Mouse (Mus musculus) CH12.LX (cell line): Measurements from ENCODE around the gene Ogdh. TPM values are rescaled to one million over a fixed set of nuclear protein-coding genes. Genes with fewer than 3 reads are reported as not detected.
"Not testable (repeated sequence)": the region's sequence is repeated elsewhere in the genome, so short reads cannot be mapped to it uniquely, and the experiment has no call there.

ENCODE experiments used
- DNase-seq: peaks from one replicate; pipeline ENCODE4 v3.0.0-alpha.2; 2013; ENCODE audit errors: extremely low read depth
- H3K27ac ChIP-seq: 2 replicates; pipeline ENCODE4 v1.5.1; 2012; ENCODE audit warnings: low read depth, mild to moderate bottlenecking, control low read depth, moderate library complexity; ENCODE audit not compliant: insufficient read depth
- H3K27me3 ChIP-seq: replicated peaks from 2 replicates; pipeline ENCODE3; 2012; ENCODE audit warnings: inconsistent platforms
- H3K36me3 ChIP-seq, 2 experiments: replicated peaks in 1 of 2; 2 replicates each; pipeline versions ENCODE3 to v1.6.1; 2012; ENCODE audit warnings: inconsistent platforms in 1 of 2, low read length in 1 of 2, mild to moderate bottlenecking in 1 of 2, mixed read lengths in 1 of 2, moderate library complexity in 1 of 2; ENCODE audit not compliant: control insufficient read depth in 1 of 2, insufficient read depth in 1 of 2
- H3K4me1 ChIP-seq, 2 experiments: 2 replicates each; pipeline ENCODE4 v1.6.1; 2012; ENCODE audit warnings: inconsistent platforms in 1 of 2, moderate library complexity in 1 of 2; ENCODE audit not compliant: insufficient read depth in 2 of 2, control insufficient read depth in 1 of 2
- H3K4me2 ChIP-seq: 2 replicates; pipeline ENCODE4 v1.6.1; 2012; ENCODE audit warnings: low read depth, mild to moderate bottlenecking, control low read depth; ENCODE audit not compliant: poor library complexity, insufficient read depth, severe bottlenecking
- H3K4me3 ChIP-seq, 3 experiments: fragments of 150-350 bp in 1 of 3; sonication (generic) in 1 of 3; replicated peaks in 1 of 3; 2 replicates each; pipeline versions ENCODE3 to v1.5.1; 2011 to 2012; ENCODE audit warnings: low read depth in 2 of 3, low read length in 2 of 3, mild to moderate bottlenecking in 2 of 3, moderate library complexity in 2 of 3, control low read depth in 1 of 3, improper control_type of control experiment in 1 of 3, inconsistent platforms in 1 of 3, mixed read lengths in 1 of 3; ENCODE audit not compliant: poor library complexity in 1 of 3
- H3K79me2 ChIP-seq: replicated peaks from 2 replicates; pipeline ENCODE4 v1.6.1; 2012; ENCODE audit warnings: mild to moderate bottlenecking, moderate library complexity; ENCODE audit not compliant: control insufficient read depth, poor library complexity, insufficient read depth, severe bottlenecking; ENCODE audit errors: extremely low read depth
- H3K9ac ChIP-seq: 2 replicates; pipeline ENCODE4 v1.6.1; 2012; ENCODE audit warnings: low read depth, mild to moderate bottlenecking, control low read depth, moderate library complexity; ENCODE audit not compliant: insufficient read depth
- H3K9me3 ChIP-seq: replicated peaks from 2 replicates; pipeline ENCODE3; 2012; ENCODE audit warnings: low read length, inconsistent platforms, mixed read lengths
- BHLHE40 ChIP-seq: IDR thresholded peaks from 2 replicates; pipeline ENCODE4 v1.6.1; 2011; ENCODE audit warnings: mild to moderate bottlenecking, low read depth, low read length, improper control_type of control experiment
- CHD1 ChIP-seq: IDR thresholded peaks from 2 replicates; pipeline ENCODE4 v1.6.1; 2012; ENCODE audit warnings: low read depth, low read length, improper control_type of control experiment, inconsistent platforms
- CHD2 ChIP-seq: IDR thresholded peaks from 2 replicates; pipeline ENCODE4 v1.6.1; 2011; ENCODE audit warnings: low read length, improper control_type of control experiment
- CTCF ChIP-seq, 2 experiments: IDR thresholded peaks in 1 of 2; conservative IDR thresholded peaks in 1 of 2; 2 replicates each; pipeline ENCODE4 v1.5.1; 2011 to 2012; ENCODE audit warnings: low read depth in 2 of 2, low read length in 2 of 2, improper control_type of control experiment in 1 of 2, inconsistent platforms in 1 of 2, mild to moderate bottlenecking in 1 of 2, moderate library complexity in 1 of 2
- ELF1 ChIP-seq: IDR thresholded peaks from 2 replicates; pipeline ENCODE4 v1.6.1; 2014; ENCODE audit warnings: low read depth, mild to moderate bottlenecking, inconsistent platforms, low read length, improper control_type of control experiment
- ETS1 ChIP-seq: conservative IDR thresholded peaks from 2 replicates; pipeline ENCODE4 v1.6.1; 2012; ENCODE audit warnings: low read depth, mild to moderate bottlenecking, inconsistent platforms, low read length, improper control_type of control experiment, moderate library complexity
- HCFC1 ChIP-seq: IDR thresholded peaks from 2 replicates; pipeline ENCODE4 v1.6.1; 2012; ENCODE audit warnings: low read depth, mild to moderate bottlenecking, inconsistent platforms, low read length, improper control_type of control experiment
- JUN ChIP-seq: IDR thresholded peaks from 2 replicates; pipeline ENCODE4 v1.6.1; 2011; ENCODE audit warnings: low read depth, mild to moderate bottlenecking, low read length, improper control_type of control experiment, moderate library complexity; ENCODE audit not compliant: insufficient read depth
- JUND ChIP-seq: conservative IDR thresholded peaks from 2 replicates; pipeline ENCODE4 v1.6.1; 2011; ENCODE audit warnings: low read depth, low read length, improper control_type of control experiment
- MAX ChIP-seq: IDR thresholded peaks from 2 replicates; pipeline ENCODE4 v1.6.1; 2011; ENCODE audit warnings: low read length, improper control_type of control experiment
- MAZ ChIP-seq: IDR thresholded peaks from 2 replicates; pipeline ENCODE4 v1.6.1; 2012; ENCODE audit warnings: low read depth, mild to moderate bottlenecking, inconsistent platforms, low read length, improper control_type of control experiment, moderate library complexity
- MYC ChIP-seq: IDR thresholded peaks from 2 replicates; pipeline ENCODE4 v1.6.1; 2011; ENCODE audit warnings: low read depth, mild to moderate bottlenecking, improper control_type of control experiment, low read length
- NELFE ChIP-seq: IDR thresholded peaks from 2 replicates; pipeline ENCODE4 v1.6.1; 2011; ENCODE audit warnings: low read depth, low read length, improper control_type of control experiment
- NRF1 ChIP-seq: IDR thresholded peaks from 2 replicates; pipeline ENCODE4 v1.6.1; 2014; ENCODE audit warnings: low read depth, mild to moderate bottlenecking, inconsistent platforms, low read length, improper control_type of control experiment, moderate library complexity
- PAX5 ChIP-seq: IDR thresholded peaks from 2 replicates; pipeline ENCODE4 v1.6.1; 2012; ENCODE audit warnings: low read length, inconsistent platforms, mixed read lengths
- POLR2A ChIP-seq: IDR thresholded peaks from 2 replicates; pipeline ENCODE4 v1.6.1; 2011; ENCODE audit warnings: low read depth, mild to moderate bottlenecking, improper control_type of control experiment, low read length
- SMC3 ChIP-seq: IDR thresholded peaks from 2 replicates; pipeline ENCODE4 v1.6.1; 2011; ENCODE audit warnings: low read depth, low read length, improper control_type of control experiment
- TBP ChIP-seq: conservative IDR thresholded peaks from 2 replicates; pipeline ENCODE4 v1.6.1; 2011; ENCODE audit warnings: low read depth, low read length, improper control_type of control experiment
- TCF12 ChIP-seq: IDR thresholded peaks from 2 replicates; pipeline ENCODE4 v1.6.1; 2014; ENCODE audit warnings: low read depth, mild to moderate bottlenecking, inconsistent platforms, low read length, improper control_type of control experiment
- USF2 ChIP-seq: conservative IDR thresholded peaks from 2 replicates; pipeline ENCODE4 v1.6.1; 2011; ENCODE audit warnings: low read depth, low read length, improper control_type of control experiment
- ZKSCAN1 ChIP-seq: IDR thresholded peaks from 2 replicates; pipeline ENCODE4 v1.6.1; 2012; ENCODE audit warnings: low read depth, inconsistent platforms, low read length, improper control_type of control experiment, borderline replicate concordance
- dilution Hi-C: fragments of 300-500 bp; cut with MboI; formaldehyde crosslinking; loops from 2 replicates; pipeline ENCODE4 v1.14.3; 2020; ENCODE audit warnings: low sequenced_read_pairs; ENCODE audit not compliant: extremely low pct_unique_long_range_greater_than_20kb, extremely low pct_ligation_motif_present
- in situ Hi-C: fragments of 300-500 bp; cut with MboI; formaldehyde crosslinking; loops from 3 replicates; pipeline ENCODE4 v1.14.3; 2019; ENCODE audit warnings: low sequenced_read_pairs, low pct_ligation_motif_present, low pct_unique_long_range_greater_than_20kb, mixed read lengths
- polyA plus RNA-seq: library from polyadenylated mRNA; unstranded; fragments of >175 nt; gene quantifications from 2 replicates; pipeline ENCODE4 v1.2.1, GENCODE M21; 2012; ENCODE audit warnings: low read depth; ENCODE audit not compliant: insufficient read length
- total RNA-seq, 2 experiments: library from RNA; depleted of rRNA; stranded (reverse); fragments of 300-350 nt in 1 of 2; fragments of >200 nt in 1 of 2; gene quantifications; 2 replicates each; pipeline ENCODE4 v1.2.3; 2012 to 2014

Gene Ogdh
- total and polyA plus RNA-seq, 3 experiments = 47.1 to 173 (median 120) TPM

DNA sequence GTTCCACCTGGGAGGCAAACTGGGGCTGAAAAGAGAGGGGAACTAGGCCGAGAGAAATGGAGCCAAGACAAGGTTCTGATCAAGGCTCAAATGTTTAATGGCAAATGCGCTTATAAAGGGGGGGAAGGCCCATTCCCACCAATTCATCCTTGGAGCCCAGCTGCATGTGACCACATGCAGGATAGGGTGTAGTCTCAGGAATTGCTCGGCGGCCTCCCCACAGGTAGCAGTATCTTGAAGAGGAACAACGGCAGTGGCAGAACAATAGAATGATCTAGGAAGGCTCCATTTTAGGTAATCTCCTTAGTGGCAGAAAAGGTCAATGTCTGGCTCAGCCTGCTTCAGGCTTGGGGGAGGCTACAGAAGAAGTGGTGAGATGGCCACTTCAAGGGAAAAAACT lies 76.6 kb downstream of the Ogdh start:
- in situ Hi-C loops, H3K27ac ChIP-seq, H3K9ac ChIP-seq: not testable (repeated sequence)

GRCm38 (mm10) chr11:6371376-6372155 lies 80.1 kb downstream of the Ogdh start:
- Histone ChIP-seq H3K4me2 (peak overlapping the region; percentile 75), H3K4me3 (peak overlapping the region; percentile 34 to 85 (median 45)), H3K27me3 (no peaks in the 10 kb centered on the region), H3K9me3 (no peaks in the 10 kb centered on the region), H3K36me3 (no peaks in the 10 kb centered on the region), H3K79me2 (no peaks in the 10 kb centered on the region), H3K4me1 (peaks cover 13 to 16% of the 10 kb centered on the region in 2 experiments), H3K9ac (peak overlapping the region; percentile 66), H3K27ac (no peak overlapping the region)
- DNase-seq = peak; percentile 27
- dilution Hi-C loops = no loop called here
- in situ Hi-C loops = no loop called here
- TF ChIP-seq CHD1 (no peak), HCFC1 (peak; percentile 71), ZKSCAN1 (no peak), ETS1 (no peak), TBP (peak; percentile 28; the same call in 1 of the 2 replicates), CHD2 (no peak), ELF1 (peak; percentile 59; the same call in 1 of the 2 replicates), SMC3 (no peak), JUN (no peak), MAX (no peak), BHLHE40 (no peak), MAZ (no peak), PAX5 (no peak), CTCF (conservative IDR thresholded peaks at IDR 0.05 in 1 of 2, IDR thresholded peaks at IDR 0.05 in 1 of 2; ENCODE audit: low read depth in 2 of 2, low read length in 2 of 2) (no peak), MYC (no peak), TCF12 (peak; percentile 67), POLR2A (peak; percentile 71), USF2 (no peak), NRF1 (no peak), NELFE (0 out of 2 replicates have a peak, but pooled peaks have one; percentile 48), JUND (no peak)

More for the DNA sequence above, 76.6 kb downstream of the Ogdh start:
- H3K4me2 ChIP-seq, H3K27me3 ChIP-seq, dilution Hi-C loops, H3K79me2 ChIP-seq, DNase-seq, H3K36me3 ChIP-seq, H3K4me3 ChIP-seq, H3K9me3 ChIP-seq: not testable (repeated sequence)
- peaks cover 21 to 22% of the 10 kb centered on the region in 2 experiments for H3K4me1 ChIP-seq
